Mouse (Mus musculus): ENCODE results near the gene Hipk1. TPM values are rescaled to one million over a fixed set of nuclear protein-coding genes. Genes with fewer than 3 reads are reported as not detected.

Gene Hipk1
- polyA plus RNA-seq, 1 experiment from 2014 or later: 16.3 TPM

DNA sequence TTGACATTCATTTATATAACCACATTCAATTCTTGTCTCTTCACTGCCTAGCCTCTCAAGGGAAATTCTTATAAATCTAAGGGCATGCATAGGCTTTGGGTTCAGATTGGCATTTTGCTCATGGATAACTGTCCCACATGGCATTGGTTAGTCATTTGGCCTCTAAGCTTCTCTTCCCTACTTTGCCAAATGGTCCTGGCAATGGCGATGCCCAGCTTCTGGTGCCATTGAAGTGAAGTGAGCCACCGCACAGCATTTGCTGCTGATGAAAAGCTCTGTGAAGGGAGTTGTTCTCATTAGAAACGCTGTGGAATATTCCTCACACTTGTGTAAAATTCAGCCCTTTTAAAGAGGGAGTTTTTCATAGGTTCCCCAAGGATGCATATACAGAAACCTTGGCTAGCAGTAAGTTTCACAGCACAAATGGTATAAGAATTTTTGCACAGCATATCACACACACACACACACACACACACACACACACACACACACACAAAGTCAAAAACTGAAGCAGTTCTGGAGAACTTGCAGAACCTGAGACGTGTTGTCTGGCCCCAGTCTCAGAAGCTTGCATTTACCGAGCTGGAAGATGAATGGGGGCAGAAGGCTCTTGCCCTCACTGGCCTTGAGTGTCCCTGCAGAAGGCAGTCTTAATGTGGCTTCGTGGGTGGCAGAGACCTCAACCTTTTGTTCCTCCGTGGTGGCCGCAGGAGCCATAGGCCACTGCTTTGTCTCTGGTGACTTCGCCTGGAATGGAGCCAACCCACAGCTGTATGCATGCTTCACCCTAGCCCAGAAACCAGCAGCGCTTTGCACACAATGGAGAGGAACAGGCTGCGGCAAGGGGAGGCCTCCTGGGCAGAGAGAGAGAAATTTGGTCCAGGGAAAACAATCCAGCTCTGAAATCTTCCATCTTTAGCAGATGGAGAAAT is 75.3 kb downstream of the Hipk1 start:
- H3K36me3 ChIP-seq (replicated peaks; ENCODE audit: control insufficient read depth, insufficient read depth): no peaks in the 10 kb centered on the region
- peak; percentile 38 for DNase-seq (ENCODE audit: low spot score)
- peak overlapping the region; percentile 14; the same call in 1 of the 2 replicates for H3K27ac ChIP-seq
- 0 out of 2 replicates have a peak, but pooled peaks have one; percentile 53 for ATAC-seq (ENCODE audit: low FRiP score)
- no peak overlapping the region for H3K4me3 ChIP-seq (replicated peaks; ENCODE audit: low read length)
- H3K4me2 ChIP-seq (replicated peaks): no peak overlapping the region
- H3K9ac ChIP-seq: no peak overlapping the region
- H3K9me3 ChIP-seq (ENCODE audit: control insufficient read depth, low read length): no peaks in the 10 kb centered on the region
- no peaks in the 10 kb centered on the region for H3K27me3 ChIP-seq (ENCODE audit: control insufficient read depth, insufficient read depth, low read length)
- H3K4me1 ChIP-seq (replicated peaks; ENCODE audit: control insufficient read depth, insufficient read depth, low read length): peaks cover 21% of the 10 kb centered on the region
- WGBS: 26% methylated on average over 11 of the region's 11 CpGs

DNA sequence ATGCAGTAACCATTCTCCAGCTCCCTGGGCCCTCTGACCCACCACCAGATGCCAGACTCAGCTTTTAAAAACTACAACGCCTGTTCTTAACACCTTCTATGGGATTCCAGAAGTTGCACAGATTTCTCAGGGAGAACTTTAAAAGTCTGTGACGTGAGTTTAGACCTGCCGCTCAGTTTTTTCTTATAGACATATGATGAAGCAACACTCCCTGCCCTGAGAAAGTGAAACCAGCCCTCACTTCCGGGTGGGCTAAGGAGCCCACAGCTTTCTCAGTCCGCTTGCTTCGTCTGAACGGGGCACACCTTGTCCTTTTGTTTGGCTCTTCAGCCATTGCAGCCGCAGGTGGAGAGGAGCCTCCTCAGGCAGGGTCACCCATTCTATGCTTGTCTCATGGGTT is 76.4 kb downstream of the Hipk1 start:
- peaks cover 21% of the 10 kb centered on the region for H3K4me1 ChIP-seq (replicated peaks; ENCODE audit: control insufficient read depth, insufficient read depth, low read length)
- no peak overlapping the region for H3K4me2 ChIP-seq (replicated peaks)
- no peak overlapping the region for H3K9ac ChIP-seq
- DNase-seq (ENCODE audit: low spot score): no peak
- WGBS: 87% methylated on average over 8 of the region's 8 CpGs
- H3K27me3 ChIP-seq (ENCODE audit: control insufficient read depth, insufficient read depth, low read length): no peaks in the 10 kb centered on the region
- H3K27ac ChIP-seq: no peak overlapping the region
- H3K9me3 ChIP-seq (ENCODE audit: control insufficient read depth, low read length): no peaks in the 10 kb centered on the region
- no peak for ATAC-seq (ENCODE audit: low FRiP score)
- no peak overlapping the region for H3K4me3 ChIP-seq (replicated peaks; ENCODE audit: low read length)
- no peaks in the 10 kb centered on the region for H3K36me3 ChIP-seq (replicated peaks; ENCODE audit: control insufficient read depth, insufficient read depth)

DNA sequence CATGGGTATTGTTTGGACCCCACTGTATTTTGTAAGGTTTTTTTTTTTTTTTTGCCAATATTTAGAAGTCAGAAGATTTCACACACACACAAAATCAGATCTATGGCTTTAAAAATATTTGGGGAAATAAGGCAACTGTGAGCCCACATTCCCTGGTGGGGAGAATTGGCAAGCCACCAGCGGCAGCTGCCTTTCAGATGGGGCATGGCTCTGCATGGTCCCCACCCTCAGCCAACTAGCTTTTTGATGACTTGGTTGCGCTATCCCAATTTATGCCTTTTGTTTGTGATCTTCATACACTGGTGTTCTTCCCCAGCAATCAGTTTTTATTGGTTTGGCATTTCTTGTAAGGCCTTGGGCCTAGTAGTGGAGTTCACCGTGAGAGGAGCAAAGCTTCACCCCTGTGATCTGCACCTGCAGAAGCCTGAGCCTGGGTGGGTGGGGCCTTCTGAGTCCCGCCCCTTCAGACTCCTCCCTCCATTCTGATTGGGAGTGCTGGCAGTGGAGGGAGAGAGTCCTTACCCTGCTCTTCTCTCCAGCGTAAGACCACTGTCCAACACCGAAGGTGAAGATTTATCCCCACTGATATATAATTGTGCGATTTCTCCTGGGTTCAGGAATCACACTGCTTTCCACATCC is 77.0 kb downstream of the Hipk1 start:
- DNase-seq (ENCODE audit: low spot score) (no peak), ATAC-seq (ENCODE audit: low FRiP score) (no peak)
- H3K27me3 ChIP-seq (ENCODE audit: control insufficient read depth, insufficient read depth, low read length): no peaks in the 10 kb centered on the region
- H3K4me3 ChIP-seq (replicated peaks; ENCODE audit: low read length): no peak overlapping the region
- no peak overlapping the region for H3K4me2 ChIP-seq (replicated peaks)
- 72% methylated on average over 7 of the region's 7 CpGs for WGBS
- H3K9ac ChIP-seq: no peak overlapping the region
- H3K36me3 ChIP-seq (replicated peaks; ENCODE audit: control insufficient read depth, insufficient read depth): no peaks in the 10 kb centered on the region
- peaks cover 21% of the 10 kb centered on the region for H3K4me1 ChIP-seq (replicated peaks; ENCODE audit: control insufficient read depth, insufficient read depth, low read length)
- H3K9me3 ChIP-seq (ENCODE audit: control insufficient read depth, low read length): no peaks in the 10 kb centered on the region
- no peak overlapping the region for H3K27ac ChIP-seq

DNA sequence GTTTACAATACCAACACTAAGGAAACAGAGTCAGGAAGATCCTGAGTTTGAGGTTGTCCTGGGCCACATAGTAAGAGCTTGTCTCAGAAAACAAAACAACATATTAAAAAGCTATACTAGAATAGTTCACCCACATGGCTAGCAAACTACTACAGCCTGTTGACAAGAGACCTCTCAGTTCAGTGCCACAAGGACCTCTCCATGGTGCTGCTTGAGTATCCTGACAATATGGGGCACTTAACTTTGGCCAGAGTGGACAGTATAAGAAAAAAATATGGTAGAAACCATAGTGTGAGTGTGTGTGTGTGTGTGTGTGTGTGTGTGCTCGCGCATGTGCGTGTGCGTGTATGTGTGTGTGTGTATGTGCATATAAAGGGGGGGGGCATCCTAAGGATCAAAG is 79.2 kb downstream of the Hipk1 start:
- Histone ChIP-seq H3K36me3 (replicated peaks; ENCODE audit: control insufficient read depth, insufficient read depth) (no peaks in the 10 kb centered on the region), H3K27ac (no peak overlapping the region), H3K4me1 (replicated peaks; ENCODE audit: control insufficient read depth, insufficient read depth, low read length) (peaks cover 10% of the 10 kb centered on the region), H3K27me3 (ENCODE audit: control insufficient read depth, insufficient read depth, low read length) (no peaks in the 10 kb centered on the region), H3K4me2 (replicated peaks) (no peak overlapping the region), H3K4me3 (replicated peaks; ENCODE audit: low read length) (no peak overlapping the region), H3K9ac (no peak overlapping the region), H3K9me3 (ENCODE audit: control insufficient read depth, low read length) (no peaks in the 10 kb centered on the region)
- DNase-seq (ENCODE audit: low spot score) (no peak), ATAC-seq (ENCODE audit: low FRiP score) (no peak)
- 93% methylated on average over 4 of the region's 4 CpGs for WGBS

DNA sequence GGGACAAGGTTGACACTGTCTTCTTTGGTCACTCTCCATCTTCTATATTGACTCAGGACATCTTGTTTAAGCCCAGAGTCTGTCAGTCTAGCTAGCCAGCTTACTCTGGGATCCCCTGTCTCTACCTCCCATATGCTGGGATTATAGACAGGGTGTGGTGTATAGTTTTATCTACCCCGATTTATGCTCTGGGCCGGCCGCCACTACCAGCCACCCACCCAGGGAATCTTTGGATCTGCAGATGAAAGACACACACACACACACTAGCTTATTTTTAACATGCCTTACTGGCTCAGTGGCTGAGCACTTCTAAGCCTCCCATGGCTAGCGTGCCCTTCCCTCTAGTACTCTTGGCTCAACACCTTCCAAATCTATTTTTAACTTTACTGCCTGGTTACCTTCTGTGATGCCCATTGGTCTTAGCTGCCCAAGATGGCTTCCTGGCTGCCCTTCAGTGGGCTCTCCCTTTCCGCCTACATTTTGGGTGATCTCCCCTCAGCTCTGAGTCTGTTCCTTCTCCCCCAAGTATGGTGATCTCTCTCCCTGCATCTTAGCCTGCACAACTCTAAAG is 81.8 kb downstream of the Hipk1 start:
- Histone ChIP-seq H3K36me3 (replicated peaks; ENCODE audit: control insufficient read depth, insufficient read depth) (no peaks in the 10 kb centered on the region), H3K27ac (no peak overlapping the region), H3K9ac (no peak overlapping the region), H3K9me3 (ENCODE audit: control insufficient read depth, low read length) (no peaks in the 10 kb centered on the region), H3K4me1 (replicated peaks; ENCODE audit: control insufficient read depth, insufficient read depth, low read length) (no peaks in the 10 kb centered on the region), H3K4me3 (replicated peaks; ENCODE audit: low read length) (no peak overlapping the region), H3K27me3 (ENCODE audit: control insufficient read depth, insufficient read depth, low read length) (no peaks in the 10 kb centered on the region), H3K4me2 (replicated peaks) (no peak overlapping the region)
- ATAC-seq (ENCODE audit: low FRiP score) (no peak), DNase-seq (ENCODE audit: low spot score) (no peak)
- WGBS: 92% methylated on average over 5 of the region's 5 CpGs

DNA sequence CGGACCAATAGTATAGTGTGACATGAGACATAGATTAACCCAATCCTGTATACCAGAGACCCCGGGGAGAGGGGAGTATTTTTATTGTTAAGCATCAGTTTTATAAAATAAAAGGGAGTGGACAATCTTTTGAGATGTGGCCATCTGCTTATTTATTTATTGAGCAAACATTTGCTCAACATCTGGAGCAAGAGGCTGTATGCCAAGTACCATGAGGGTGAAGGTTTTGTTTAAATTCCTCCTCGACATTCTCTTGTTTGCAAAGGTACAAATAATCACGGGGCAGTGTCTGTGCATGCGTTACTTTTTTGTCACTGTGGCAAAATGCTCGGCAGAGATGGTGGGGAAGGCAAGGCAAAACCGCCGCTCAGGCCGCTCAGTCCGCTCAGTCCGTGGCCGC is 85.9 kb downstream of the Hipk1 start:
- no peak overlapping the region for H3K9ac ChIP-seq
- H3K4me2 ChIP-seq (replicated peaks): no peak overlapping the region
- H3K9me3 ChIP-seq (ENCODE audit: control insufficient read depth, low read length): no peaks in the 10 kb centered on the region
- DNase-seq (ENCODE audit: low spot score): no peak
- 92% methylated on average over 12 of the region's 12 CpGs for WGBS
- no peaks in the 10 kb centered on the region for H3K4me1 ChIP-seq (replicated peaks; ENCODE audit: control insufficient read depth, insufficient read depth, low read length)
- H3K27ac ChIP-seq: no peak overlapping the region
- no peaks in the 10 kb centered on the region for H3K36me3 ChIP-seq (replicated peaks; ENCODE audit: control insufficient read depth, insufficient read depth)
- no peak overlapping the region for H3K4me3 ChIP-seq (replicated peaks; ENCODE audit: low read length)
- ATAC-seq (ENCODE audit: low FRiP score): no peak
- no peaks in the 10 kb centered on the region for H3K27me3 ChIP-seq (ENCODE audit: control insufficient read depth, insufficient read depth, low read length)

DNA sequence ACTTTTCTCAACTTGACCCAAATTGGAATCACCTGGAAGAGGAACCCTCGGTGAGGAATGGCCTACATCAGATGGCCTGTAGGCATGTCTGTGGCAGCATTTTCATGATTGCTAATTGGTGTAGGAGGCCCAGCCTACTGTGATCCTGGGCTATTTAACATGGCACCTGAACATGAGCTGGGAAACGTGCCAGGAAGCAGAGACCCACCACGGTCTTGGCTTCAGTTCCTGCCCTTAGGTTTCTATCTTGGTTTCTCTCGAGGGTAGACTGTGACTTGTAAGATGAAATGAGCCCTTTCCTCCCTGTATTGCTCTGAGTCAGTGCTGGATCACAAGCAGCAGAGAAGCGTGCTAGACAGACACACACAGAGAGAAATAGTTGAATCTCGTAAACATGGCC is 86.7 kb downstream of the Hipk1 start:
- no peaks in the 10 kb centered on the region for H3K36me3 ChIP-seq (replicated peaks; ENCODE audit: control insufficient read depth, insufficient read depth)
- H3K4me3 ChIP-seq (replicated peaks; ENCODE audit: low read length): no peak overlapping the region
- no peak overlapping the region for H3K4me2 ChIP-seq (replicated peaks)
- no peak for DNase-seq (ENCODE audit: low spot score)
- H3K9me3 ChIP-seq (ENCODE audit: control insufficient read depth, low read length): no peaks in the 10 kb centered on the region
- H3K9ac ChIP-seq: no peak overlapping the region
- no peaks in the 10 kb centered on the region for H3K27me3 ChIP-seq (ENCODE audit: control insufficient read depth, insufficient read depth, low read length)
- WGBS: 77% methylated on average over 6 of the region's 6 CpGs
- no peak overlapping the region for H3K27ac ChIP-seq
- no peaks in the 10 kb centered on the region for H3K4me1 ChIP-seq (replicated peaks; ENCODE audit: control insufficient read depth, insufficient read depth, low read length)
- ATAC-seq (ENCODE audit: low FRiP score): no peak

DNA sequence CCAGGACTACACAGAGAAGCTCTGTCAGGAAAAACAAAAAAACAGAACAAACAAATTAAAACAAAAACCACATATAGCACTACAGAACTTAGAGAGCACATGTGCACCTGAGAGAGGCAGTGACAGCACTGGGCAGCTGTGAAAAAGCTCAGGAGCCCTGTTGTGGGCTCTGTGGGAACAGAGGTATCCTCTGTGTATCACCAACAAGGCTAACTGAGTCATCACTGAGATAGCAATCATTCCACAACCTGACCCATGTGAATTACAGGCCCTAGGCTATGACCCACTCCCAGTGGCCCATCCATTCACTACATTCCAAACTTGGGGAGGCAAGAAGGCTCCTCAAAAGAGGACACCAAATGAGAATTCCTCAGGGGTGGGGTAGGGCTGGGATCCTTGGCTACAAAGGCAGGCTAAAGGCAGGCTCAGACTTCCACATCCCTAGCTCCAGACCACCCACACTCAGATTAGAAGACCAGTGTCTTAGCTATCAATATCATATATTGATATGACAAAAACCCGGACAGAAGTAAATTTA is 94.9 kb downstream of the Hipk1 start:
- Histone ChIP-seq H3K9ac (no peak overlapping the region), H3K4me2 (replicated peaks) (no peak overlapping the region), H3K9me3 (ENCODE audit: control insufficient read depth, low read length) (no peaks in the 10 kb centered on the region), H3K4me1 (replicated peaks; ENCODE audit: control insufficient read depth, insufficient read depth, low read length) (no peaks in the 10 kb centered on the region), H3K27me3 (ENCODE audit: control insufficient read depth, insufficient read depth, low read length) (no peaks in the 10 kb centered on the region), H3K27ac (no peak overlapping the region), H3K36me3 (replicated peaks; ENCODE audit: control insufficient read depth, insufficient read depth) (no peaks in the 10 kb centered on the region), H3K4me3 (replicated peaks; ENCODE audit: low read length) (no peak overlapping the region)
- DNase-seq (ENCODE audit: low spot score) (no peak), ATAC-seq (ENCODE audit: low FRiP score) (no peak)
- 88% methylated on average over 1 of the region's 1 CpGs for WGBS

DNA sequence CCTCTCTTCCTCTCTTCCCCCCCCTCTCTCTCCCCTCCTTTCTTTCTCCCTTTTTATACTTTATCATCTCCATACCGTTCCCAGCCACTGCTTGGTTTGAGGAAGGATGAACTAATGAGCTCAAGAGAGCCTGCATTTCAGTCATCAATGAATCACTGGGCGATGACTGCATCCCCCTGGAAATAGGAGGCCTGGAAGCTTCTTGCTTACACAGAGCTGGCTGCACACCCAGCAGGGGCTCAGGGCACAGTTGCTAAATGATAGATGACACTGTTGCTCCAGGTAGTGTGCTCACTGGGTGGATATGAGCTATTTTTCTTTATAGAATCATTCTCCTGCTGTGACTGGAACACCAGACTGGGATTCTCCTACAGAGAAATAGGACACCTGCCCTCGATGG is 95.8 kb downstream of the Hipk1 start:
- H3K9ac ChIP-seq: no peak overlapping the region

More for the DNA sequence above, 95.8 kb downstream of the Hipk1 start:
- Histone ChIP-seq H3K4me3 (replicated peaks; ENCODE audit: low read length) (no peak overlapping the region), H3K9me3 (ENCODE audit: control insufficient read depth, low read length) (no peaks in the 10 kb centered on the region), H3K27me3 (ENCODE audit: control insufficient read depth, insufficient read depth, low read length) (no peaks in the 10 kb centered on the region), H3K4me1 (replicated peaks; ENCODE audit: control insufficient read depth, insufficient read depth, low read length) (no peaks in the 10 kb centered on the region), H3K36me3 (replicated peaks; ENCODE audit: control insufficient read depth, insufficient read depth) (no peaks in the 10 kb centered on the region), H3K27ac (no peak overlapping the region), H3K4me2 (replicated peaks) (no peak overlapping the region)
- no peak for ATAC-seq (ENCODE audit: low FRiP score)
- no peak for DNase-seq (ENCODE audit: low spot score)
- WGBS: 50% methylated on average over 3 of the region's 3 CpGs
